Mouse (Mus musculus): ENCODE results near the gene Pdzd11.

Pdzd11 gene

GRCm38 (mm10) chrX:100625802-100626793 lies at the start of gene Pdzd11:
Gene Pdzd11, minus strand, starts transcription at chrX:100626568.
- peak; percentile 97 for DNase-seq (ENCODE audit: low read depth, low spot score)

- DNase-seq (ENCODE audit: low read depth, low spot score): no peak
These were observed 38.5 kb upstream of the Pdzd11 start for GRCm38 (mm10) chrX:100664825-100665224.

DNA sequence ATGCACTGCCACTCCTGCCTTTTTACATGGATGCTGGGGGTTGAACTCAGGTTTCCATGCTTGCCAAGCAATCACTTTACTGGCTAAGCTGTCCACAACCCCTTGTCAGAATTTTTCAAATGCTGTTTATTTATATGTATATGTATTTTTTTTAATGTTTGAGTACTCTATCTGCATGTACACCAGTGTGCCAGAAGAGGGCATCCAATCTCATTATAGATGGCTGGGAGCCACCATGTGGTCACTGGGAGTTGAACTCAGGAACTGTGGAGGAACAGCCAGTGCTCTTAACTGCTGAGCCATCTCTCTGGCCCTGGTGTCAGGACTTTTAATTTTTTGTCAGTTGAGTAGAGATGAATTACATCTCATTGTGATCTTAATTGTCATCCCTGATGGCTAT lies 26.5 kb upstream of the Pdzd11 start:
- peak; percentile 40 for DNase-seq (ENCODE audit: low read depth, low spot score)

- no peak for DNase-seq (ENCODE audit: low read depth, low spot score)
These were observed 12.1 kb upstream of the Pdzd11 start for GRCm38 (mm10) chrX:100638477-100638876.

DNA sequence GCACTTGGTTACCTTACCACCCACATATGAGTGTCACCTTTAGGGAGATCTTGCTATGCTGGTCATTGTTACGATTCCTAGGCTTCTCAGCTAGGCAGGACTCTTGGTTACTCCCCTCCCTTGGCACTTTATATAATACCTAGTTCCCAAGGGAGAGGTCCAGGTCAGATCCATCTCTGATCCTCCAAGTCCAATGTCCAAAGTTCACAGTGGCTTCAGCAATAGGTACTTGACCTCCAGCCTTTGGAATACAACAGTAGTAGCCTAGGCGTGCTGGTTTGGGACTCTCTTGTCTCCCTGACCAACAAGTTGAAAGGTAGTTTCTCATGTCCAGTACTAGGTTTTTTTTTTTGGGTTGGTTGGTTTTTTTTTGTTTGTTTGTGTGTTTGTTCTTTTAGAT lies 2.7 kb upstream of the Pdzd11 start:
- no peak for DNase-seq (ENCODE audit: low read depth, low spot score)

DNA sequence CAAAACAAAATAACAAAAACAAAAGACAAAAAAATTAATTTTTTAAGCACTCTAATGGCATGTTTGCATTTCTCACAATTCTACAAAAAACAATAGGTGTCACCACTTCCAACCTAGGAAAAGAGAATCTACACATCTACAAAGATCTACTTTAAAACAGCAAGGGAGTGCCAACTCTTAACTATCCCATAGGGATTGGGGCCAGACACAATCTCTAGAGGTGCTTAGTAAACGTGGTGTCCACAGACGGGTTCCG lies 894 bp downstream of the Pdzd11 start, which contains the start of gene Kif4:
Kif4 (plus strand) TSS at position 192 of the 256 bp plus-strand sequence.
- no peak for DNase-seq (ENCODE audit: low read depth, low spot score)

- DNase-seq (ENCODE audit: low read depth, low spot score): peak; percentile 59
These were observed 1.2 kb downstream of the Pdzd11 start for GRCm38 (mm10) chrX:100625146-100625545.

- no peak for DNase-seq (ENCODE audit: low read depth, low spot score)
These were observed 2.1 kb downstream of the Pdzd11 start for GRCm38 (mm10) chrX:100624242-100624641.

DNA sequence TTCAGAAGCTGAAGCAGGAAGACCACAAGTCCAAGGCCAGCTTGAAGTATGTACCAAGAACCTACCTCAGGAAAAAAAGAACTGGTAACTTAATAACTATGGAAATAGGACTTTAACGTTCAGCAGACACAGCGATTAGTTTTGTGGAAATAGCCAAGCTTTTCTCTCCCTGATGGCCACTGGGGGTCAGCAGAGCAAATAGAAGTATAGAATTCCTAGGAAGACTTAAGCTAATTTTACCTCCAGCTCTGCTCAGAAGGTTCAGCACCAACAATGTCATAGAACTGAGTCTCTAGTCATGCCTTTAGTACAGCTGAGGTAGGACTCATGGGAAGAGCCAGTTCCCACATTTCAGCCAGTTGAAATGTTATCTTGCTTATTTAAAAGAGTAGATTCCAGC lies 5.0 kb downstream of the Pdzd11 start:
- DNase-seq (ENCODE audit: low read depth, low spot score): peak; percentile 37

GRCm38 (mm10) chrX:100618488-100618887 lies 7.9 kb downstream of the Pdzd11 start:
- DNase-seq (ENCODE audit: low read depth, low spot score): no peak

DNA sequence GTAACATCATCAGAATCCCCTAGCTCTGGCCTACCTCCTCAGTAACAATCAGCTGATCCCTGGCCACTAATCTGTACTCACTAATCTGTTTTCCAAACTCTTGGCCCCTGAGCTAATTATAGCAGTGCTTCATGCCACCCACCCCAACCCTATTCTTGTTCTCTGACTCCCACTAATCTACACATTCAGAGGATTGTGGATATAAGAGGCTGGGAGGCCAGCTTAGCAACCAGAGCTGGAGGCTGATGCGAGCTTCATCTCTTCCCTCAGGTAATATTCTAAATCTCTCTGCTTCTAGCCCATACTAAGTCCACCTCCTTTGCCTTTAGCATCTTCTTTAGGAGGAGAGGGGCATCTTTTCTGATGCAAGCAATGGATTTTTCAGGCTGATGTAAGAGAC lies 21.1 kb downstream of the Pdzd11 start, which contains the start of gene Arr3:
Arr3 (plus strand) TSS at position 184 of the 400 bp plus-strand sequence.
- DNase-seq (ENCODE audit: low read depth, low spot score): no peak

GRCm38 (mm10) chrX:100599755-100600154 lies 26.6 kb downstream of the Pdzd11 start:
- no peak for DNase-seq (ENCODE audit: low read depth, low spot score)

DNA sequence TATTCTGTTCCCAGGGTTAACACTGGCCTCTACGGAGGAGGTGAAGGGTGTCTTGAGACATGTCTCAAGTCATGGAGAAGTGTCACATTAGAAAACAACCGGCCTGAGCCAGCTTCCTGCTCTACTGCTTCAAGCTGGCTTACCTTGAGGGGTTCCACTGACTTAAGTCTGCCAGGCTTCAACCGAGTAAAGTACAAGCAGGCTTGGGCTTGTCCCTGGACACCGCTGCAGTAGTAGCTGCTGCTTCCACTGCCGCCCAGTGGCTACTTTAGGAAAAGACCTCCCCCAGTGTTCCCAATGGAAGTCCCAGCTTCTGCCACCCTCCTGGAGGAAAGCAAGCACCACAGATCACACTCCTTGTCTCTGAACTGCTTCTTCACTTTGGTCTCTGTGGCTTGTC lies 28.9 kb downstream of the Pdzd11 start:
- DNase-seq (ENCODE audit: low read depth, low spot score): peak; percentile 66

GRCm38 (mm10) chrX:100594791-100595190 lies 31.6 kb downstream of the Pdzd11 start, which contains the start of gene P2ry4:
Gene P2ry4, minus strand, starts transcription at chrX:100594869.
- DNase-seq (ENCODE audit: low read depth, low spot score): no peak

Measured in 3T3-L1 (cell line).